Mouse (Mus musculus) brain, embryonic 14.5 days (tissue): ENCODE measurements around the gene Ap5s1.

Experiments used
- CTCF ChIP-seq: fragments of 200-500 bp; IDR thresholded peaks from 2 replicates; pipeline ENCODE4 v1.5.1; 2012; ENCODE audit warnings: inconsistent platforms, mild to moderate bottlenecking, moderate library complexity, borderline replicate concordance; ENCODE audit not compliant: insufficient read depth, insufficient read length; ENCODE audit errors: extremely low read depth
- POLR2A ChIP-seq: fragments of 200-500 bp; IDR thresholded peaks from 2 replicates; pipeline ENCODE4 v1.6.1; 2012; ENCODE audit warnings: mild to moderate bottlenecking, inconsistent platforms, borderline replicate concordance; ENCODE audit not compliant: poor library complexity, insufficient read depth, insufficient read length, severe bottlenecking; ENCODE audit errors: extremely low read depth

- TF ChIP-seq CTCF (no peak), POLR2A (no peak)
Measured at GRCm38 (mm10) chr2:131254329-131254713, 47.4 kb downstream of the Ap5s1 start.
